Mouse (Mus musculus): Measurements from ENCODE around the gene Tmprss11b.

- TF ChIP-seq GATA1 (IDR thresholded peaks at IDR 0.05; ENCODE audit: borderline replicate concordance, low read length): no peak
- TF ChIP-seq FLI1 (IDR thresholded peaks at IDR 0.05; ENCODE audit: low read length): no peak
Observed at GRCm38 (mm10) chr5:86640795-86641194, 35.4 kb downstream of the Tmprss11b start.

Data from megakaryocyte, embryonic 14.5 days (primary cell).